Mouse (Mus musculus): ENCODE data around the gene Fam129b. TPM values are rescaled to one million over a fixed set of nuclear protein-coding genes. Genes with fewer than 3 reads are reported as not detected.
A peak's percentile ranks its signal among the peaks of the same experiment; 100 is the strongest.

Fam129b gene
- total RNA-seq, 2 experiments from 2014 or later, result 28.9 to 30.7 TPM

- no peak for DNase-seq
Measured at GRCm38 (mm10) chr2:32891278-32891677, 15.4 kb downstream of the Fam129b start.

GRCm38 (mm10) chr2:32892490-32892889 lies 16.6 kb downstream of the Fam129b start:
- DNase-seq, result no peak

GRCm38 (mm10) chr2:32894097-32894496 lies 18.2 kb downstream of the Fam129b start:
- no peak for DNase-seq

GRCm38 (mm10) chr2:32895606-32896106 lies 19.7 kb downstream of the Fam129b start:
- no peak for DNase-seq

- no peak for DNase-seq
Measured at GRCm38 (mm10) chr2:32896507-32897147, 20.7 kb downstream of the Fam129b start.

- no peak for DNase-seq
Measured at GRCm38 (mm10) chr2:32898983-32899382, 23.1 kb downstream of the Fam129b start.

DNA sequence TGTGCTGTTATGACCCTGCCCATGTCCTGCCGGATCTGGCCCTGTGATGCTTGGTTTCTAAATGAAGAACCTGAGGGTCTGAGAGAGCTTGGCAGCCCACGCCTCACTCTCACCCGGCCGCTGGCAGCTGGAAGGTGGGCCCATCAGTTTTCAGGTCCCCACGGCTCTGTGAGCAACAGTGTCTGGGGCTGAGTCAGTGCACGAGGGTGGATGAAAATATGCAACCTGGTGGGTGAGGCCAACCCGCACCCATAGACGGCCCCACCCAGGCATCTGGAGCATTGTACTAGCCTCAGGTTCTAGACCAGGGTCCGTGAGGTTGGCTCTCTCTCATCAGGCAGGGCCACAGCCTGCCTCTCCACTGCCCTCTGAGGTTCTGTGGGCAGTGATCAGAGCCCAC lies 26.2 kb downstream of the Fam129b start:
- DNase-seq, result no peak

GRCm38 (mm10) chr2:32903470-32903869 lies 27.6 kb downstream of the Fam129b start:
- DNase-seq, result peak; percentile 48

DNA sequence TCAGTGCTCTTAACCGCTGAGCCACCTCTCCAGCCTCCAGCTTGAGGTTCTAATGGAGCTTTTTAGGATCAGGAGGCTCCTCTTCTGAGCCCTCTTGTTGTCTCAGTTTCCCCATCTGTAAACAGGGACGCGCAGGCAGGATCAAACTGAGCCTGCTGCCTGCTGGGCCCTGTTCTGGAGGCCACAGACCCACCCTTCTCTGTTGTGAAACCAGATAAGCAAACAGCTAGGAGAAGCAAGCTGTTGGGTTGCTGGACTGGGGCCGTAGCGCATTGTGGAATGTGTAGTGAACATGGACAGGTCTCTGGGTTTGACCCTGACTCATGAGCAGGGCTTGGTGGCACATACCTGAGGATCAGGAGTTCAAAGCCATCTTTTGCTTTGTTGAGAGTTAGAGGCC lies 28.7 kb downstream of the Fam129b start:
- DNase-seq, result no peak

DNA sequence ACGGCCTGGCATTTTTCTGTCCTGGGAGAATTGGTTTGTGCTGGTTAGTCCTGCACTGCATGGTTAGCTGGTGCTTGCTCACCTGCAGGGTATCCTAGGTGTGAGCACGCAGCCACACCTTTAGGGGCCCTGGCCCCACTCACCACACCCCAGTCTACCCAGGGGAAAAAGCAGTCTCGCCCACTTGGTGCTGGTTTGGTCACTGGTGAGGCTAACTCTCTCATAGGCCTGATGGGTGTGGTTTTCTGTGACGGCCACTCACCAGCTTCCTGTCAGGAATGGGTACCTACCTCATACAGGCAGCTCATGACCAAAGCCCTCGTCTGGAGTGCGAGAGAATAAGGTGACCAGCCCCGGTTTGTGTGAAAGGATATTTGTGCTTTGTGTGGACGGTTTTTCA lies 29.4 kb downstream of the Fam129b start:
- no peak for DNase-seq

DNA sequence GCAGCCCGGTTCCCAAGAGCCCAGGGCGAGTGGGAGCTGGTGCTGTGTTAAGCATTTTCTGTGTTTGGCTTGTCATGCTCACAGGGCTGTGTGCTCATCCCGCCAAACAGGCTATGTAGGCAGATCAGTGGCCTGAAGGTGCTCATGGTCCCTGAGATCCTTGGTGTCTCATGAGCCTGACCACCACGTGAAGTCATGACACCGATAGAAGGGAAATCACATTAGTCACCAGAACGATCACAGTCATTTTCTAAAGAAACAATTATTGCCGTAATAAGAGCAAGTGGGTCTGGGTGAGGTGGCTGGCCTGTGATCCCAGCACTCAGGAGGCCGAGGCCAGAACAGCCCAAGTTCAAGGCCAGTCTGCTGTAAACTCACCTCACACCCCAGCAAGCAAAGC lies 31.5 kb downstream of the Fam129b start:
- no peak for DNase-seq

- peak; percentile 56 for DNase-seq
Measured at GRCm38 (mm10) chr2:32908272-32908671, 32.4 kb downstream of the Fam129b start.

DNA sequence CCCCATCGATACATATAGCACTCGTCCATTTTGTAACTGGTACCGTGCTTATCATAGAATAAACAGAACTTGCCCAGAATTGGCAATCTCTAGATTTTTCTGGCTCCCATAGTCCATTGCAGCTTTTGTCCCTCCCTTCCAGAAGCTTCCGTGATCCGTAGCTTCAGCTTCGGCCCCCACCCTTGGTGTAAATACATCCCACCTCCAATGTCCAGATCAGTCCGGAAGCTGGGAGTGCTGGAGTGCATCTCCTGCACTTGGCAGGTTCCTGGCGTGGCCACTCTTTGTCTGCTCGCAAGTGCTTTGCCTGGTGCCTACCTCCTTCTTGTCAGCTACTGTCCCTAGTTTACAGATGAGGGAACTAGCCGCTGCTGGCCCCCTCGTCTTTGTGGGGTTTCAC lies 32.9 kb downstream of the Fam129b start:
- peak; percentile 21 for DNase-seq

DNA sequence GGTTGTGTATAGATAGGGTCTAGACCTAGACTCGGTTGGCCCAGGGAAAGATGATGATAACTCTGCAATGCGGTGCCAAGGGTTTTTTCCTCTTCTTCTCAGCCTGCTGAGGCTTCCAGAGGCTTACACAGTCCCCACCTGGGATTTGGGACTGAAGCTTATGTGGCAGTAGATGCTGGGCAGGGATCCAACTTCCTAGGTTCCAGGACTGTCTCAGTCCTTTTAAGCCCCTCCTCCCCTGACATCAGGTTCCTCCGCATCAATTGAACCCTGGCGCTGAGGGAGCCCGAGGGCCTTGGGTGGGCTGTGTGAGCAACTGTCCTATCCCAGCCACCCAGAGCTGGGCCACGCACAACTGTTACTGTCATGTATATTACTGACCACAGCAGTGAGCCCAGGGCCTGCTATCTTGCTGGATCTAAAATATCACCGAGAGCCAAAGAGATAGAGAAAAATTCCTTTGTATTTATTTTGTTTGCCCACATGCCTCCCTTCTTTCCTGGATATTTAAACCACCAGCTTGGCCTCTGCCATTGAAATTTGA lies 35.8 kb downstream of the Fam129b start:
- no peak for DNase-seq

DNA sequence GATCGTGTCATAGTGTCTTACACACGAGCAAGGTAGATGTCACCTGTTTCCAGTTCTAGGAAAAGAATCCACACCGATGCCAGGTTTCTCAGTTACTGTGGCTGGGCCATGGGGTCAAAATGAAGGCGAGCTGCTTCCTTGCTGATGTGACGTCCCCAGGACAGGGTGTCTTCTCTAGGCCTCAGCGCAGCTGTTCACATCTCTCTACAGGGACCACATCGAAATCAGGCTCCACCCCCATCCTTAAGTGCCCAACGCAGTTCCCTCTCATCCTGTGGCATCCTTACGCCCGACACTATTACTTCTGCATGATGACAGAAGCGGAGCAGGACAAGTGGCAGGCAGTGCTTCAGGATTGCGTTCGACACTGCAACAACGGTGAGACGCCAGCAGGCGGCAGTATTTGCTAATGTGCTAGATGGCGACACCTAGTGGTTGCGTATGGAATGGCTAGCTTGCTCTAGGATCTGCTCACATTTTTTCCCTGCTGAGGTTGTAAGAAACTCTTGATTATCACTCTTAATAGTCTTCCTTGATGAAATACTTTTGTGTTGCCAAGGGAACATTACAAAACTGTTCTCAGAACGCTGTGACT lies 36.4 kb downstream of the Fam129b start:
- DNase-seq, result peak; percentile 89

DNA sequence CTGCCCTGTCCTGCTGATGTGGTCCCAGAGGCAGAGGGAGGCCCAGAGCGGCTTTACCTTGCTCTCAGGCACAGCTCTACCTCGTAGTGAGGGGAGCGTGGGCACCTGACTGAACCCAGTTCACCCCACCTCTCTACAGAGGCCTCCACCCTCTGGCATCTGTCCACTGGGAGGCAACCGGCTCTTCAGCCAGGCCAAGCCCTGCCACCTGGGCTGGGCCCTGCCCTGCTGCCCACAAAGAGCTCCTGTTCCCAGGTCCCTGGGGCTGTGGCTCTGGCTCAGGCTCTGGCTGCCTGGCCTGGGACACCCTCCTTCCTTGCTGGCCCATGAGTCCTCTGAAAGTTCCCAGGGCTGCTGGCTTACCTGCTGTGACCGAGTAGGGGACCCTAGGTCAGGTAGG lies 38.4 kb downstream of the Fam129b start:
- peak; percentile 64 for DNase-seq

GRCm38 (mm10) chr2:32914896-32915295 lies 39.0 kb downstream of the Fam129b start:
- DNase-seq, result peak; percentile 68

GRCm38 (mm10) chr2:32917526-32917925 lies 41.6 kb downstream of the Fam129b start:
- DNase-seq, result peak; percentile 53

DNA sequence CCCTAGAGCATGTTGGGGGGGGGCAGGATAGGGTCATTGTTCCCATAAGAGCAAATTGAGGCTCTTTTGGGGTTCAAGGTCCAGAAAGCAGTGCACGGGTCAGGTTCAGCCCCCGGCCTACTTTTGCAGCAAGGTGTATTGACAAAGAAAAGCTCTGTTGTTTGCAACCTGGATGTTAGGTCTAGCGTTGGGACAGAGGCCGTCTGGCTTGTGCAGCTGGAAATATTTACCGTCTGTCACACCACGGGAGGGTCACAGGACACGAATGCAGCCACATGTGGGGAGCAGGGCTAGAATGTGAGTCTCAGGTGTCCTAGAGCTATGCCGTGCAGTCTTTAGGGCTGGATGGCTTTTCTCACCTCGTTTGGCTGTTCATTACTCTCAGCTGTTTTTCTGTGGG lies 42.5 kb downstream of the Fam129b start:
- no peak for DNase-seq

- no peak for DNase-seq
Measured at GRCm38 (mm10) chr2:32921235-32921634, 45.3 kb downstream of the Fam129b start.

DNA sequence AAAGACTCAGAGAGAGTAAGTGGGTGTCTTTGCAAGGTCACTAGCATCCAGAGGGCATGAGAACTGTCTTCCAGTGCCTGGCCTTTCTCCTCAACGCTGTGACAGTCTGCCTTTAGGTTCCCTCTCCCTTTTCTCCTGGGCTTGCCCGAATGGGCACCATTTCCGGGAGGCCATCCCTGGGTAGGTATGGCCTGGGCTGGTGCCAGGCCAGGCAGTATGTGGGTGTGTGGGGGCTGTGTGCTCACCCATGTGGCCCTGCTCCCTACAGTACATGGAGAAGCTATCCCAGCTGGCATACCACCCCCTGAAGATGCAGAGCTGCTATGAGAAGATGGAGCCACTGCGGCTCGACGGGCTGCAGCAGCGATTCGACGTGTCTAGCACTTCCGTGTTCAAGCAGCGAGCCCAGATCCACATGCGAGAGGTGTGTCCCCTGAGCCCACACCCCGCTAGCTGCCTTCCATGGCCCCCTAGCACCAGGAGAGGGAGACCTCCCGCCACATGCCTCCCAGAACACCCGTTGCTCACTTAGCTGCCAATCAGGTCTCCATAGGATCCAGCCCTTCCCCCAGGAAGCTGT lies 46.0 kb downstream of the Fam129b start:
- DNase-seq, result no peak

DNA sequence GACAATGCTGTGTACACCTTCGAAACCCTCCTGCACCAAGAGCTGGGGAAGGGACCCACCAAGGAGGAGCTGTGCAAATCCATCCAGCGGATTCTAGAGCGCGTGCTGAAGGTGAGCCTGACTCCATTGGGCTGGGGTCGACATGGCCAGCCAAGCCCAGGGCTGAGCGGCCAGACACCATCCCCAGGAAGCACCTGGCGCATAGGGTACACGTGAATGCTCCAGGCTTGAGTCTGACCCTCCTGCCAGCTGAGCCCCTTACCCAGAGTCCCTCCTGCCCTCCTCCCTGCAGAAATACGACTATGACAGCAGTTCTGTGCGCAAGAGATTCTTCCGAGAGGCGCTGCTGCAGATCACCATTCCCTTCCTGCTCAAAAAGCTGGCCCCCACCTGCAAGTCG lies 46.6 kb downstream of the Fam129b start:
- DNase-seq, result no peak

DNA sequence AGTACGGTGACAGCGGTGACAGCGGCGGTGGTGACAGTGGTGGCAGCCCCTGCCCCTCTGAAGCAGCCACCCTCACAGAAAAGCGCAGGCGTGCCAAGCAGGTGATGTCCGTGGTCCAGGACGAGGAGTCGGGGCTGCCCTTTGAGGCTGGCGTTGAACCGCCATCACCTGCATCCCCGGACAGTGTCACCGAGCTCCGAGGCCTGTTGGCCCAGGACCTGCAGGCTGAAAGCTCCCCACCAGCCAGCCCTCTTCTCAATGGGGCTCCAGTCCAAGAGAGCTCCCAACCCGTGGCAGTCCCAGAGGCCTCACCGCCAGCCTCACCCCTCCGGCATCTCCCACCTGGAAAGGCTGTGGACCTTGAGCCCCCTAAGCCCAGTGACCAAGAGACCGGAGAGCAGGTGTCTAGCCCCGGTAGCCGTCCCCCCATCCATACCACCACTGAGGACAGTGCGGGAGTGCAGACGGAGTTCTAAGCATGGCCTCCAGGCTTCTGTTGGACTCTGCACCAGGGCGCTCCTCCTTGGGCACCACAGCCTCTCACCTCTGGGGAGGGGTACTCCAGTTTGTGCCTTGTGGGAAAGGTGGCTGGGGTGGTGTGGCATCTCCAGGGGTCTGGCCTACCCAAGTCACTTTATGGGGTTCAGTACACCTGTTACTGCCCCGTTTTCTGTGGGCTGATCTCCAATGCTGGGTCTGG lies 47.8 kb downstream of the Fam129b start:
- no peak for DNase-seq
